ENCODE assay signal across 12 mouse cellular contexts in the genomic region with DNA sequence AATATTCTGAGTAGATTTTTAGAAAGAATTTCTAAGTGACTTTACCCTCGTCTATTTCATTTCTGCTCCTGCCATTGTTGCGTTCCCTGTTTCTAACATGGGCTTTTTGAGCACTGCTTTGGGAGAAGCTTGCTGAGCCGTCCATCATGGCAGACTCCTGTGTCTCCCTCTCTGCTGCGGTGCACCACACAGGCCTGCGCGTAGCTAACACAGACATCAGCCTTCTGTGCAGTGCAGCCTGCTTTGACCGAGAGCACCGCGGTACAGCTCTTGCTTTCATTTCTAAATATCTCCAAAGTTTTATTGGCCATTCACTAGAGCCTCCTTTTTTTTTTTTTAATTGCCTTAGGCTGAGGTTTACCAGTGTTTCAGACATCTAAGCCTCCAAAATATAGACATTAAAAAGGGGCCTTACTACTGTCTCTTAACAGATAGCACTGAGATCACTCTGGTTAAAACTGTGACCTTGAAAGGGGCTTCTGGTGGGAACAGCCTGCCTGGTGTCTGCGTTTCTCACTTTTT.
DNase-seq lines count a peak whose midpoint lies in the region; ATAC-seq and TF ChIP-seq lines count a peak whose summit lies in the region.
"Had no signal": no experiment of that assay in that cellular context is flagged by ENCODE, and none has a peak within 500 bp of the region (broad histone marks: within the 10 kb centered on the region; RNA-seq: fewer than 3 reads in every experiment).

No protein-coding gene starts in this region.

- no peaks in the 10 kb centered on the region for H3K9me3 ChIP-seq in kidney, embryonic 15.5 days (replicated peaks)
- no peaks in the 10 kb centered on the region for H3K9me3 ChIP-seq in embryonic facial prominence, embryonic 12.5 days
- no peaks in the 10 kb centered on the region for H3K9me3 ChIP-seq in limb, embryonic 15.5 days
- H3K9me3 ChIP-seq in midbrain, embryonic 10.5 days (replicated peaks), result no peaks in the 10 kb centered on the region
- H3K9me3 ChIP-seq: midbrain, embryonic 15.5 days had no signal

- H3K27me3 ChIP-seq in kidney, embryonic 15.5 days, result peaks cover 54% of the 10 kb centered on the region
- H3K27me3 ChIP-seq in embryonic facial prominence, embryonic 12.5 days, result no peaks in the 10 kb centered on the region
- 0 out of 2 replicates have a peak, but pooled peaks cover 3% of the 10 kb centered on the region for H3K27me3 ChIP-seq in limb, embryonic 15.5 days
- no peaks in the 10 kb centered on the region for H3K27me3 ChIP-seq in cerebellum, adult 2 months (ENCODE audit: control insufficient read depth, insufficient read depth, low read length)
- no peaks in the 10 kb centered on the region for H3K27me3 ChIP-seq in midbrain, embryonic 10.5 days (ENCODE audit: low read depth, poor library complexity, severe bottlenecking)
- H3K27me3 ChIP-seq: midbrain, embryonic 15.5 days had no signal

- WGBS in kidney, embryonic 15.5 days, result 53% methylated on average over 10 of the region's 10 CpGs
- WGBS in embryonic facial prominence, embryonic 12.5 days, result 46% methylated on average over 10 of the region's 10 CpGs
- 32% methylated on average over 10 of the region's 10 CpGs for WGBS in limb, embryonic 15.5 days
- 75% methylated on average over 10 of the region's 10 CpGs for WGBS in cerebellum, adult 2 months
- WGBS in midbrain, embryonic 10.5 days, result 80% methylated on average over 10 of the region's 10 CpGs

- peak; percentile 15 for DNase-seq in adrenal gland, postnatal 14 days
- no peak for DNase-seq in adrenal gland, adult 8-10 months
- DNase-seq in kidney, postnatal 25 days, result no peak
- no peak for DNase-seq in cerebellum, adult 2 months
- no peak for DNase-seq in midbrain, embryonic 10.5 days (ENCODE audit: low spot score)
- DNase-seq: kidney, adult 11 months had no signal

- H3K4me2 ChIP-seq in kidney, embryonic 15.5 days, result peak overlapping the region; percentile 12; the same call in 1 of the 2 replicates
- peak overlapping the region; percentile 21 for H3K4me2 ChIP-seq in embryonic facial prominence, embryonic 12.5 days (replicated peaks)
- 0 out of 2 replicates have a peak overlapping the region, but pooled peaks have one; percentile 2 for H3K4me2 ChIP-seq in limb, embryonic 15.5 days
- H3K4me2 ChIP-seq: midbrain, embryonic 15.5 days had no signal

- peaks cover 60% of the 10 kb centered on the region for H3K4me1 ChIP-seq in kidney, embryonic 15.5 days
- peaks cover 54% of the 10 kb centered on the region for H3K4me1 ChIP-seq in embryonic facial prominence, embryonic 12.5 days
- peaks cover 24% of the 10 kb centered on the region for H3K4me1 ChIP-seq in limb, embryonic 15.5 days
- no peaks in the 10 kb centered on the region for H3K4me1 ChIP-seq in cerebellum, adult 2 months (ENCODE audit: control insufficient read depth, insufficient read depth, low read length)
- H3K4me1 ChIP-seq in midbrain, embryonic 10.5 days, result peaks cover 59% of the 10 kb centered on the region

- H3K9ac ChIP-seq in kidney, embryonic 15.5 days, result no peak overlapping the region
- no peak overlapping the region for H3K9ac ChIP-seq in embryonic facial prominence, embryonic 12.5 days
- no peak overlapping the region for H3K9ac ChIP-seq in limb, embryonic 15.5 days
- H3K9ac ChIP-seq: midbrain, embryonic 15.5 days had no signal

- no peaks in the 10 kb centered on the region for H3K36me3 ChIP-seq in kidney, embryonic 15.5 days
- no peaks in the 10 kb centered on the region for H3K36me3 ChIP-seq in embryonic facial prominence, embryonic 12.5 days
- H3K36me3 ChIP-seq in limb, embryonic 15.5 days, result no peaks in the 10 kb centered on the region
- no peaks in the 10 kb centered on the region for H3K36me3 ChIP-seq in midbrain, embryonic 10.5 days
- H3K36me3 ChIP-seq: midbrain, embryonic 15.5 days had no signal

- H3K4me3 ChIP-seq in kidney, embryonic 15.5 days (replicated peaks), result no peak overlapping the region
- H3K4me3 ChIP-seq in embryonic facial prominence, embryonic 12.5 days, result no peak overlapping the region
- H3K4me3 ChIP-seq in limb, embryonic 15.5 days, result no peak overlapping the region
- H3K4me3 ChIP-seq in cerebellum, adult 2 months (replicated peaks; ENCODE audit: insufficient read depth, low read depth, low read length), result no peak overlapping the region
- no peak overlapping the region for H3K4me3 ChIP-seq in midbrain, embryonic 10.5 days
- H3K4me3 ChIP-seq: left cerebral cortex, adult 2 months; midbrain, embryonic 15.5 days had no signal

- TF ChIP-seq POLR2A in cerebellum, adult 2 months (IDR thresholded peaks at IDR 0.05; ENCODE audit: borderline replicate concordance, insufficient read depth, low read length), result no peak

- TF ChIP-seq CTCF in cerebellum, adult 2 months (IDR thresholded peaks at IDR 0.05; ENCODE audit: borderline replicate concordance, insufficient read depth, low read depth, low read length), result no peak

- ATAC-seq in kidney, embryonic 15.5 days (replicated peaks; ENCODE audit: low FRiP score), result no peak
- no peak for ATAC-seq in embryonic facial prominence, embryonic 12.5 days (ENCODE audit: insufficient number of reproducible peaks, insufficient read depth, low FRiP score, low TSS enrichment)
- no peak for ATAC-seq in limb, embryonic 15.5 days (ENCODE audit: insufficient number of reproducible peaks, low FRiP score, low TSS enrichment, low read depth)
- ATAC-seq: forebrain, embryonic 16.5 days; midbrain, embryonic 15.5 days had no signal

- peak overlapping the region; percentile 82 for H3K27ac ChIP-seq in kidney, embryonic 15.5 days
- peak overlapping the region; percentile 67 for H3K27ac ChIP-seq in embryonic facial prominence, embryonic 12.5 days
- H3K27ac ChIP-seq in limb, embryonic 15.5 days, result peak overlapping the region; percentile 54; the same call in 1 of the 2 replicates
- no peak overlapping the region for H3K27ac ChIP-seq in cerebellum, adult 2 months (ENCODE audit: insufficient read depth, low read length)
- no peak overlapping the region for H3K27ac ChIP-seq in midbrain, embryonic 10.5 days (replicated peaks)
- H3K27ac ChIP-seq: left cerebral cortex, adult 2 months; midbrain, embryonic 15.5 days had no signal

Comparison
In these comparisons a context has a peak if more than half of its experiments do, and no peak if none do; other contexts are left out.
1. H3K27ac ChIP-seq: peak in kidney, embryonic 15.5 days (single experiment), embryonic facial prominence, embryonic 12.5 days (single experiment) and limb, embryonic 15.5 days (single experiment); none in cerebellum, adult 2 months (single experiment) and midbrain, embryonic 10.5 days (single experiment).
2. Peak in every context shown above with its lines, with median percentiles within 50 percentile points of each other: H3K4me2 ChIP-seq.